Mouse (Mus musculus) bone marrow, adult 2 months (tissue): ENCODE results near the gene Rapgef4.

Source experiments
- CTCF ChIP-seq: fragments of 200-500 bp; IDR thresholded peaks from 2 replicates; pipeline ENCODE4 v1.5.1; 2011; ENCODE audit warnings: low read length, control low read depth; ENCODE audit not compliant: control insufficient read depth, insufficient read depth
- POLR2A ChIP-seq: fragments of 200-500 bp; IDR thresholded peaks from 2 replicates; pipeline ENCODE4 v1.6.1; 2011; ENCODE audit warnings: low read depth, mild to moderate bottlenecking, control low read depth, low read length, borderline replicate concordance; ENCODE audit not compliant: control insufficient read depth

DNA sequence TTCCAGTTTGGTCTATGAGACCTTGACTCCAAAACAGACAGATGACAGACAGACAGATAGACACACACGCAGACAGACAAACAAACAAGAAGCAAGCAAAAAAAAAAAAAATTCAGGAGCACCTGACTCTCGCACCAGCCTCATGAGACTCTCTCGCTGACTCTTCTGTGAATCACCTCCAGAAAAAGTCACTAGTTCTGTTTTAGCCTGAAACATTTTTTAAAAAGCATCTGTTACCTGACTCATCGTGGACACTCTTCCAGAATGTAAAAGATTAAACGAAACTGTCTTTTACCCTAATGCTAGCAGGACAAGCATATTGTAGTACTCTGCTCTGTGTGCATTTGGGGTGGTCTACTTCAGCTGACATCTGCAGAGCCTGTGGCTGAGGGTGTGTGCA lies 44.6 kb downstream of the Rapgef4 start:
- no peak for TF ChIP-seq CTCF
- no peak for TF ChIP-seq POLR2A
